Mouse (Mus musculus) ES-E14 (cell line): Measurements from ENCODE around the gene Slc7a1.

Experiments used
- MAFK ChIP-seq: IDR thresholded peaks from 2 replicates; pipeline ENCODE4 v1.6.1; 2014; ENCODE audit warnings: mild to moderate bottlenecking, low read depth, low read length, inconsistent platforms; ENCODE audit not compliant: insufficient read depth
- ZC3H11A ChIP-seq: IDR thresholded peaks from 2 replicates; pipeline ENCODE4 v1.6.1; 2012; ENCODE audit warnings: low read depth, mild to moderate bottlenecking, inconsistent platforms, low read length, borderline replicate concordance

DNA sequence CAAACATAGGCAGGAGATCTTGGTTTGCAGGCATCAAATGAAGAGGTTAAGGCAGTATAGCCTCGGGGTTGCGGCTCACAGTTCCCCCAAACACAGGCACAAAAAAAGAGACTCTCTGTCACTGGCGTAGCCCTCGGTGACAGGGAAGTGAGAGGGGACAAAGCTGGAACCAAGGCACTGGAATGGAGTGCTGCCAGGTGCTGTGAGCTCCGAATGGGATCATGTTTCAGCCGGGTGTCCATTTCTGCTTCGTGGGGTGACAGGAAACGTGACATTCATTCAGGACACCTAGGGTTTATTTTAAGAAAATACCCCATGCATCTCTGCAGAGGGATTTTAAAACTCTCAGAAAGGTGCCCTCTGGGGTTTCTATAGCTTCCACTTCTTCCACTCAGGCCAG lies 45.2 kb downstream of the Slc7a1 start:
- no peak for TF ChIP-seq MAFK
- no peak for TF ChIP-seq ZC3H11A
